Mouse (Mus musculus) embryo, embryonic 10.5 days (tissue): ENCODE data around the gene Sema5b.

Experiments
- DNase-seq: peaks from one replicate; pipeline ENCODE4 v3.0.0-alpha.2; 2015; ENCODE audit warnings: low spot score

Gene Sema5b

DNA sequence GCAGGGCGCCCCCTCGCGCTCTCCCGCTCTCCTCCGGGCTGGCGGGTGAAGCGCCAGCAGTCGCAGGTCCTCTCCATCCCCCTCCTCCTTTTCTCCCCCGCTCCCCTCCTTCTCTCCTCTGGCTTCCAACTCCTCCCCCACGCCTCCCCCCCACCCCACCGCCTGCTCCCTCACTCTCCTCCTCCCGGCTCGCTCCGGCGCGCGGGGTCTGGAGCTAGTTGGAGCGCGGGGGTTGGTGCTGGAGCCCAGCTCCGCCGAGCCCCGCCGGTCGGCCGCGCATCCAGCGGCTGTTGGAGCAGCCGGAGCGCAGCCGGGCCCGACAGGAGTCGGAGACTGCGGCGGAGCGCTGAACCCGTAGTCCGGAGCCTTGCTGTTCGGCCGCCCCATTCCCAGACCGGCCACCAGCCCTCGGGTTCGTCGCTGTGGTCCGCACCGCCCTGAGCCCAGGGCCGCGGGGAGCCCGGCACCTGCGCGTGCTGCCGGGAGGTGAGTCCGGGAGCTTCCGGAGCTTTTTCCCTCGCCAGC lies at the start of gene Sema5b:
Sema5b (plus strand) TSS at position 29 of the 525 bp plus-strand sequence.
- DNase-seq: peak; percentile 91

DNA sequence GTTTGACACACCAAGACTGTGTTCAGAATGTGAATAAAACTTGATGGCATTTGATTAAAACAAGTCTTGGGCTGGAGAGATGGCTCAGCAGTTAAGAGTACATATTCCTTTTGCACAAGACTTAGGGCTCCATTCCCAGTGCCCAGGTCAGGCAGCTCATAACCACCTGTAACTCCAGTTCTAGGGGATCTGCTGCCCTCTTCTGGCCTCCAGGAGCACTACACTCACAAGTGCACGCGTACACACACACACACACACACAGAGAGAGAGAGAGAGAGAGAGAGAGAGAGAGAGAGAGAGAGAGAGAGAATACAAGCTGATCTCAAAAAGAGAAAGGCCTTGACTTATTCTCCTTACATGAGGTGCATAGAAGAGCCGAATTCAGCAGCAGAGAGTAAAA lies 40.6 kb upstream of the Sema5b start:
- no peak for DNase-seq

DNA sequence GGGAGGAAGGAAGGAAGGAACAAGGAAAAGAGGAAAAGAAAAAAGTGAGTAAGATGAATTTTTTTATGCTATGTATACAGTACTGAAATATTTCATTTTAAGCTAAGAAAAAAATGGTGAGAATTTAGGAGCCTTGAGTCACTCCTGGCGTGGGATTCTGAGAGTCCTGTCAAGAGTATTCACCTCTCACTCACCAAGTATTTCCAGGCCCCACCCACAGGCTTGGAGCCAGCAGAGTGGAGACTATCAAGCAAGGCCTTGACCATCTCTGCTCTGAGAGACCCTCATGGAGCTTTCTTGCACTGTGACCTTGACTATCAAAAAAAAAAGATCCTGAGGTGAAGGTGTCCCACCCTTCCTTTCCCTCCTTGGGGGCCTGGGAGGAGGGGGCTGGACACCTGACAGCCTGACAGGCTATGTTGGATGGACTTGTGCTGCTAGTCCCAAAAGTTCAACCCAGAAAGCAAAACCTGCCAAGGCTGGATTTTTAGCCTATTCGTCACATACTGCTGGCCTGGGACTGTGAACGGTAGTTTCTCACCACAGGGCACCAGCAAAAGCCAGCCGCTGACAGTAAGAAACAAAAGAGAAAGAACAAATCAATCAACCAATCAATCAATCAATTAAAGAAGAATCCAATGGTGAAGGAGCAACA lies 39.7 kb upstream of the Sema5b start:
- no peak for DNase-seq

GRCm38 (mm10) chr16:35502456-35502855 lies 38.5 kb upstream of the Sema5b start:
- no peak for DNase-seq

DNA sequence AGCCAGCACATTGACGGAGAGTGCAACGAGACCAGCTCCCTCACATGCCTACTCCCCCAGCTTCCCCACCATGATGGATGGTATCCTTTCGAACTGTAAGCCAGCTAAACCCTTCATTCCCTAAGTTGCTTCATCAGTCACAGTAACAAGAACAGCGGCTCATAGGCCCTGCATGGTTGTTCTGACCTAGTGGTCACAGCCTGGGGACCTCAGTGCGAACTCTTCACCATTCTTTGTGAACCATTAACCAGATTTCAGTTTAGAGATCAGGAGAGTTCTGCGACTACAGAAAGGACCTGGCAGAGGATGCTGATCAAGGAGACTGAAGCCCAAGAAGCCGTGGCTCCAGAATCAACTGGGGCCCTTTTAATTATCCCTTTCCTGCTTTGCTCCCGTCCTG lies 36.7 kb upstream of the Sema5b start:
- no peak for DNase-seq

GRCm38 (mm10) chr16:35505786-35506185 lies 35.2 kb upstream of the Sema5b start:
- no peak for DNase-seq

DNA sequence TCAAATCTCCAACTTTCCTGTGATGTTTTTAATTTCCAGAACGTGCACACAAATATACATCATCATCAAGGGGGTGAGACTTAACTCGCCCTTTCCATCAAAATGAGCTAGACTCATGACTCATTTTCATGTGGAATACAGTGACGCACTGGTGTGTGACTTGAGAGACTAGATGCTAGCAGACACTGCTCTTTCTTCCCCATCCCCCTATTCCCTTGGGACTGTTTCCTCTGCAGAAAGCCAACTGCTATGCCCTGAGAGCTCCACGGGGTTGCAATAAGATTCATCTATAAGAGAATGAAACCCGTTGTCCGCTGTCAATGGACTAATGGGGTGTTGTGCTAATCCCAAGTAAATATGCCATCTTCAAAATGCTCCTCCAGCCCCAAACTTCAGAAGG lies 32.4 kb upstream of the Sema5b start:
- DNase-seq: no peak

DNA sequence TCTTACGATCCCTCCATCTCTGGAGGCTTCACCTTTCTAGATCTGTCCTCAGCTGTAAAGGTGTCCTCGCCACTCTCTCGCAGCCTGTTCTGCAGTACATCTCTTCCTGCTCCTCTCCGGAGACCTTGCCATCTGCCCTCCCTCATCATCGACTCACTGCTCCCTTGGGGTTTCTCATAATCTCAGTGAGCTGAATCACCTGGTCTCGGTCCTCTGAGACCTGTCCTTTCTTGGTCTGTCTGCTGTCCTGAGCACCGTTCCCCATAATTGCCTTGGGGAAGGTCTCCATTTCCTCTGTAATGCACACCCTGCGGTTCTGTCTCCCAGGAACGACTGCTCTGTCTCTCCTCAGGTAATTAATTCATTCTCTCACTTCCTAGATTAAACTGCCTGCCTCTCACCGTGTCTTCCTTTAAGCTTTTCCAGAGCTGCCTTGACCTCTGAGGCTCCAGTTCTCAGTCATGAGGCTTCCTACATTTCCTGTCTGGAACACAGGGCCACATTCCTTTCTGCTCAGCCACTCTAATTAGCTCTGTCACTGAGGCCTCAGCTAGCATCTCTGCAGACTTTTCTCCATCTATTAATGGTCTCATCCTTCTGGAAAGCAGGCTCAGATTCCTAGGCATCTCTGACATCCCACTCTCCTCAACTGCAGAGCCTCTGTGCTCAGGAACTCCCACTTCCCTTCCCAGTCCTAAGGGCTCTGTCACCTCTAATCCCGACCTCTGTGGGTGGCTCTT lies 31.4 kb upstream of the Sema5b start:
- DNase-seq: no peak

GRCm38 (mm10) chr16:35515977-35516612 lies 24.9 kb upstream of the Sema5b start:
- DNase-seq: no peak

GRCm38 (mm10) chr16:35517976-35518951 lies 22.7 kb upstream of the Sema5b start:
- peak; percentile 51 for DNase-seq

DNA sequence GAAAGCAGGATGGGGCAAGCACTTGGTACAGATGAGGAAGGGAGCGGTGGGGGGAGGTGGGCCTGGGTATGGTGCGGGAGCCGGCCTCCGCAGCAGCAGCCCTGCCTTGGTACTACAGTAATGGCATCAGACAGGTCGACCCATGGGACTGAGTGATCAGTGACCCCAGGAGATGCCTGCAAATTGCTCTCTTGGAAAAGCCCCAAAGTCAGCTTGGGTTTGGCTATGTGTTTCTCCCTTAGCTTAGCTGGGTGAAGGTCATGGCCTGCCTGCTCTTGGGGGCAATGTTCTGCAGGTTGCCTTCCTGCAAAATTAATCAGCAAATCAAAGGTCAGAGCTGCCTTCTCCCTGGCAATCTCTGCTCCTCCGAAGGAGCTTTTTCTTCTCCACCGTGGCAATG lies 21.7 kb upstream of the Sema5b start:
- DNase-seq: no peak

GRCm38 (mm10) chr16:35524200-35524599 lies 16.7 kb upstream of the Sema5b start:
- DNase-seq: no peak

- DNase-seq: no peak
Observed at GRCm38 (mm10) chr16:35534630-35535029, 6.3 kb upstream of the Sema5b start.

- no peak for DNase-seq
Observed at GRCm38 (mm10) chr16:35537651-35538050, 3.3 kb upstream of the Sema5b start.

- DNase-seq: no peak
Observed at GRCm38 (mm10) chr16:35539041-35539440, 1.9 kb upstream of the Sema5b start.

- peak; percentile 86 for DNase-seq
Observed at GRCm38 (mm10) chr16:35540333-35541116, 420 bp upstream of the Sema5b start.

DNA sequence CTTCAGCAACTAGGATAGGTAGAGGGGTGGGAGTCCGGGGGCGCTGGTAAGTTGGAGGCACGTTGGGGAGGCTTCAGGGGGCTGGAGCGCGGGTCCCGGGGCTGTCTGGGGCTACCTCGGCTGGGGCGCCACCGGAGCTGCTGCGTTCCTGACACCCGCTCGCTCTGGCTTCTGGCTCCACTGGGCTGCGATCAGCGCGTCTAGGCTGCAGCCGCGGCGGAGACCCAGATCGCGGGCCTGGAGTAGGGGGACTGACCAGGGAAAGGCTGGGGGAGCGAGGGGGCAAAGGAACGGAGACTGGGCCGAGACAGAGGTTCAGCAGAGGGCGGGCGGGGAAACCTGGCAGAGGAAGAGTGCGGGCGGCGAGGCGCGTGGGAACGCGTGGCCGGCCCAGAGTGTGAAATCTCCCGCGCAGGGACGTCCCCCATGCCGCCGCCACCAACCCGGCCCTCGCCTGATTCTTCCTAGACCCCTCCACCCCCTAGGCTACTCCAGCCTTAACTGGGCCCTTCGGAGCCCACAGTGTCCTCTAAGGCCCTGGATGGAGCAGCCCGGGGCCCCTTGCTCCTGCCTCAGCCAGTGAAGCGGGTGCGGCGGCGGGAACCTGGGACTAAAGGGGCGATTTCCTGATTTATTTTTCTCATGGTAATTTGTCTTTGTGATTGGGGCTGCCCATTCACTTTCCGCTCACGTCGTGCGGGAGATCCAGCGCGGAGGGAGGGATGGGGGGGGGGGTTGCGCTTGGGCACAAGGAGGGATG lies 896 bp downstream of the Sema5b start:
- peak; percentile 65 for DNase-seq

GRCm38 (mm10) chr16:35542421-35542780 lies 1.5 kb downstream of the Sema5b start:
- DNase-seq: no peak

DNA sequence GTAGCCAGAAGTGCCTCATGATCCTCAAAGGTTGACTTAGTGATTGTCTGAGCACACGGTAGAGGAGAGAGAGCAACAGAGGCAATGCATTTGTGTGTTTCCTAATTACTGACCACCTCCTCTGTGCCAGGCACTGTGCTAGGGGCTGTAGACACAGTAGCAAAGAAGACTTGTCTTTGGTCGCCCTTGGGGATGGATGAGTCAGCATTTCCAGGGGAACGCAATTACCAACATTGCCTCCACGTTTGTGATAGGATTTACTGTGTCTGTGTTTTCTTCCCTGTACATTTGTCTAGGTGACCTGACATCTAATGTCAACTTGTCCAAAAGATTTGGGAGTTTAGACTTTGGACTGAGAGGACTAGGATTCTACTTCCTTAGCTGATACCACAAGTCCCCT lies 4.8 kb downstream of the Sema5b start:
- DNase-seq: no peak

GRCm38 (mm10) chr16:35547966-35548365 lies 7.0 kb downstream of the Sema5b start:
- DNase-seq: no peak
